Mouse (Mus musculus) gonadal fat pad, adult 2 months (tissue): ENCODE data around the gene Exph5. TPM values are rescaled to one million over a fixed set of nuclear protein-coding genes. Genes with fewer than 3 reads are reported as not detected.

ENCODE experiments used
- DNase-seq: peaks from one replicate; pipeline ENCODE4 v3.0.0-alpha.2; 2012; ENCODE audit warnings: low read depth
- polyA plus RNA-seq: library from polyadenylated mRNA; depleted of rRNA; stranded (reverse); fragments of >200 nt; gene quantifications from 2 replicates; pipeline ENCODE4 v1.2.3, GENCODE M21; 2012; rRNA removed

The Exph5 gene
- polyA plus RNA-seq, 1 experiment: 0.92 TPM

DNA sequence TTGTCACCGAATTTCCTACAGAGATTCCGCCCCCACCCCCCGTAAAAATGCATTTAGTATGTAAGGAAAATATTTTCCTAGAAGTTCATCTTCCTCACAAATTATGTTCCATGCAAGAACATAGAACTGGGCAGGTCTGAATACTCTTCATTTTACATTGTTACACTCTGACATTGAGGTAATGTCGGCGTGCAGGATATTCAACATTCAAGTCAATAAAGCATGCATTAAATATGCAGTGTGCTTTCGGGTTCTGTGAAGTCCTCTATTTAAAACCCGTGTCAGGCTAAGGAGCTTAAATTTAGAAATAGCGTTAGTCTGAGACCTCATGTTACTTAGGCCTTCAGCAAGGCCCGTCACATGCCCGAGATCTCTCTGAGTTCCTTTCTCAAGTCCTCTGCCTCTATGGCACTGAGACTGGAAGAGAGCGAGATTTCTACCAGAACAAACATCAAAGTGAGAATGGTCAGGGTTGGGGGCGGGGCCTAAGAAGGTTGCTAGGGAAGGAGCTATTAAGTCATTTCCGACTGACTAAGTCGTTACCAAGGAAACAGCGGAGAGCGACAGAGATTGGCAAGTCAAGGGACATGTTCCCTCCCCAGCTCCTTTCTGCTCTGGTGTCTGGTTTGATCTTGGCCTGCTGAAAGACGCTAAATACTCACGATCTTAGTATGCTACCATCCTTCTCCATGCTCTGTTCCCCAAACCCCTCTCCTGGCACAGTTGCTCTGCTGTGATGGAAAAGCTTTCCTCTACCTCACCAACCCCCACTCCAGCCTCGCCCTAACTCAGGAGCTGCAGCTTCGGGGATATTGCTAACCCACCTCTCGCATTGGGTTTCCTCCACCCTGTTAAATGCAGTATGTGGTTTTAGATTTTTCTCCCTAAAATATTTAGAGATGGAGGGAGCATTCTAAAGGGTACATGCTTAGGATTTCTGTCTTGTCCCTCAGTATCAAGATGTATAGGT, 103.6 kb downstream of the Exph5 start:
- no peak for DNase-seq

DNA sequence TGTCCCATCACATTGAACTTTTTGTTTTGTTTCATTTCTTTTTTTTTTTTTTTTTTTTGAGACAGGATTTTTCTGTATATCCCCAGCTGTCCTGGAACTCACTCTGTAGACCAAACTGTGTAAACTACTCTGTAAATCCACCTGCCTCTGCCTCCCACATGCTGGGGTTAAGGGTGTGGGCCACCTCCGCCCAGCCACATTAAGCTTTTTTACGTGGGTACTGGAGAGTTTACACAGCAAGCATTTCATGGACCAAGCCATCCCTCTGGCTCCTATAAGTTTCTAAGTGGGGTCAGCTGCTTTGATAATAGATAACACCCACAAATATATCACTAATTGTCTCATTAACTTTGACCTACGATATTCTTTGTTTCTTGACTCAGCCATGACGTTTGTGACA, 107.1 kb downstream of the Exph5 start:
- no peak for DNase-seq

DNA sequence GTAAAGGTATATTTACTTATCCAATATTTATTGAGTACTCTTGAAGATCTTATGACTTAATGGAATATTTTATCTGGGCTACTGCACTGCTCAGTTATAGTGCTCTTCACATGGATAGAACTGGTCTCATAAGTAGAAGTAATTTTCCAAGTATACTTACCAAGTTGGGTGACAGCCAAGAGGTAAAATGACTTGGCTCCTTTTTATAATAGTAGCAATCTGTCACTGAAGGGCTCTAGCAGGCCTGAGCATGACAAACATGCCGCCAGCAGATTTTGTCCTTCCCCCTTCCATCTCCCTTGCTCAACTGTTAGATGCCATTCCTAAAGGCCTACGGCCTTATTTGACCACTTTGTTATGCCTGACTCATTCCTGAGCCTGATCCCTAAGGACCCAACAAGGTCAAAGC, 107.5 kb downstream of the Exph5 start:
- no peak for DNase-seq

DNA sequence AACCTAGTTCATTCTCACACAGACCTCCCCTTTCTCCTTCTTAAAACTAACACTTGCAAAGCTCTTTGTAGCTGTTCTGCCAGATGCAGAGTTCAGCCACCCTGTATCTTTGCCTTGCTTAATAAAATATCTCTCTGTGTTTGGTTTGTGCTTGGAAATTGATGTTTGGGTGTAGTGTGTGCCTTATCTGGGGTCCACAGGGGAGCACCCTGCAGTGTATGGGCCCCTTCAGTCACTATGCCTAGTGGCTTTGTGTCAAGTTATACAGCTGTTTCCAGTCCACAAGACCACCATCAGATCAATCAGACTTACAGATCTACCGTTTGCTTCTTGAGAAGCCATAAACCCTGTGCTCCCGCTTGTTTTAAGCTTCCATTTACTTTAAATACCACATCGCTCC, 108.0 kb downstream of the Exph5 start:
- no peak for DNase-seq

DNA sequence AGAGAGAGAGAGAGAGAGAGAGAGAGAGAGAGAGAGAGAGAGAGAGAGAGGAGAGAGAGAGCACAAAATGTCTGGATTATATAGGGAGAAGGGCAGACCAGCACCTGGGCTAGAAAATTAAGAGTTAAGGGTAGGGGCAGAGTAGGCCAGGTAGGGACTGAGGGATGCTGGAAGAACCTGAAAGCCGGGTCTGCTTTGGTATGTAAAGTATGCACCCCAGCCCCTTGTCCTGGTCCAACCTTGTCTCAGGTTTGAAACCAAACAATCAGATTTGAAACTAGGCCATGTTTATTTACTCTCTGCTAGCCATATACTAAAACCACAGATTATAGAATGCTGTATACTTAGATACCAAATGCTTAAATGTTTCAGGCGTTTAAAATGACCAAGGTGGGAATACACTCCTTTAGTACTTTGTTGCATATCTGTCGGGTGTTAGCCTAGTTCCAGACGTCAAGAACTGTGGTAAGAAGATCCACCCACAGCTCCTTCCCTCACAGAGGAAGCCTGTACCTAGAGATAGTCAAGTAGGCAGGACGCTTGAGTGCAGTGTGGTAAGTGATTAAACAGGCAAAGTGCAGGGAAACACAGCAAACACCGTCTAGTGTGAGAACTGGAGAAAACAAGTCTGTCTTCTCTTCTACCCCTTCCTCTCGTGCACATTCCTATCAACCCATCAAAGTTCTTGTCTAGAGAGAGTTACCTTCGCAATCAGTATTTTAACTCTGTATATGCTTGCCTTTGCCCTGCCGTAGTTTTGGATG, 120.8 kb downstream of the Exph5 start:
- DNase-seq: no peak

DNA sequence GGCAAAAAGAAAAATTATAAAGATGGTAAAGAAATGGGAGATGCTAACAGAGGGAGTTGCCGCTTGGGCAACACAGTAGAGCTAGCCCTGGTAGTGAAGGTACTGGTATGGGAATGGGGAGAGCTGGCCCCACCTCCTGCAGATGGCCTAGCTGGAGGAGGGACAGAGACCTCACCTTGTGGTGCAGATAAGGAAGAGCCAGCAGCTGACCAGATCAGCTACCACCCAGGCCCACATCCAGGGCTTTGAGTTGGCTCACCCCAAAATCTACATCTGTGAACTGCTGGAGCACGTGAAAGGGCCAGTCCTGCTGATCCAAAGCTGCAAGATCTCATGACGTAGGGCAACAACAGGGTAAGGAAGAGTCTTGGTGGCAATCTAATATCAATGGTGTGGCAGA, 125.3 kb downstream of the Exph5 start:
- DNase-seq: no peak

Other genes with a start within 250 kb of the Exph5 start
- gene Ddx10, start 53.6 kb upstream of the Exph5 start, polyA plus RNA-seq: 2.3 and 2.6 TPM in 2 replicates
- 5.8 and 8.4 TPM in 2 replicates for gene Kdelc2, start 82.4 kb downstream of the Exph5 start, polyA plus RNA-seq
- gene 4930550C14Rik, start 100.7 kb downstream of the Exph5 start, polyA plus RNA-seq: 0.18 and 0.28 TPM in 2 replicates
- 2.2 and 3.2 TPM in 2 replicates for gene Atm, start 235.1 kb downstream of the Exph5 start, polyA plus RNA-seq
- gene Npat, start 235.4 kb downstream of the Exph5 start, polyA plus RNA-seq: 2.9 and 6.2 TPM in 2 replicates